Mouse (Mus musculus) embryonic facial prominence, embryonic 11.5 days (tissue): ENCODE data around the gene Abca5. TPM values are rescaled to one million over a fixed set of nuclear protein-coding genes. Genes with fewer than 3 reads are reported as not detected.
"Not testable (repeated sequence)": the region's sequence is repeated elsewhere in the genome, so short reads cannot be mapped to it uniquely, and the experiment has no call there.

Experiments
- ATAC-seq: fragments of 200-750 bp; cut with Nextera tagmentation; replicated peaks from 2 replicates; pipeline ENCODE4 v1.8.0; 2017; ENCODE audit warnings: low read depth; ENCODE audit not compliant: insufficient number of reproducible peaks, low FRiP score, low TSS enrichment
- DNase-seq: peaks from one replicate; pipeline ENCODE4 v3.0.0-alpha.2; 2015; ENCODE audit warnings: low spot score
- H3K27ac ChIP-seq: fragments of 300-500 bp; sonication (generic); replicated peaks from 2 replicates; pipeline ENCODE4 v1.5.1; 2014; ENCODE audit warnings: mild to moderate bottlenecking, low read depth, low read length, control low read depth
- H3K27me3 ChIP-seq: fragments of 300-500 bp; sonication (generic); 2 replicates; pipeline ENCODE4 v1.6.1; 2014; ENCODE audit warnings: mild to moderate bottlenecking, low read length, moderate library complexity, mixed read lengths; ENCODE audit not compliant: control insufficient read depth, insufficient read depth
- H3K36me3 ChIP-seq: fragments of 300-500 bp; sonication (generic); replicated peaks from 2 replicates; pipeline ENCODE4 v1.6.1; 2014; ENCODE audit warnings: low read depth, mild to moderate bottlenecking, low read length, moderate library complexity, mixed read lengths; ENCODE audit not compliant: control insufficient read depth, insufficient read depth
- H3K4me1 ChIP-seq: fragments of 300-500 bp; sonication (generic); 2 replicates; pipeline ENCODE4 v1.6.1; 2014; ENCODE audit warnings: low read length, mixed read lengths; ENCODE audit not compliant: control insufficient read depth, insufficient read depth
- H3K4me2 ChIP-seq: fragments of 300-500 bp; sonication (generic); 2 replicates; pipeline ENCODE4 v1.6.1; 2014; ENCODE audit warnings: low read depth, mild to moderate bottlenecking, control low read depth, low read length, moderate library complexity
- H3K4me3 ChIP-seq: fragments of 300-500 bp; sonication (generic); 2 replicates; pipeline ENCODE4 v1.5.1; 2014; ENCODE audit warnings: low read depth, low read length, control low read depth
- H3K9ac ChIP-seq: fragments of 300-500 bp; sonication (generic); replicated peaks from 2 replicates; pipeline ENCODE4 v1.6.1; 2014; ENCODE audit warnings: mild to moderate bottlenecking, control low read depth, low read length
- H3K9me3 ChIP-seq: fragments of 300-500 bp; sonication (generic); replicated peaks from 2 replicates; pipeline ENCODE4 v1.6.1; 2016; ENCODE audit warnings: mild to moderate bottlenecking, low read length, inconsistent platforms, mixed read lengths; ENCODE audit not compliant: control insufficient read depth
- WGBS: fragments of 180-500 bp; shearing (Covaris S2); extraction: QIAGEN DNeasy Blood & Tissue Kit; methylation state at CpG from one replicate; pipeline ENCODE4 v1.1.7; 2014; 5-methylcytosine and 5-hydroxymethylcytosine counted together
- polyA plus RNA-seq: library from polyadenylated mRNA; unstranded; fragments of >200 nt; fragmentation: Nextera tagmentation; extraction: Ambion mirVana; gene quantifications from 2 replicates; pipeline ENCODE4 v1.2.1, GENCODE M21; 2014

The Abca5 gene
- polyA plus RNA-seq, 1 experiment from 2014 or later: 4.8 TPM

DNA sequence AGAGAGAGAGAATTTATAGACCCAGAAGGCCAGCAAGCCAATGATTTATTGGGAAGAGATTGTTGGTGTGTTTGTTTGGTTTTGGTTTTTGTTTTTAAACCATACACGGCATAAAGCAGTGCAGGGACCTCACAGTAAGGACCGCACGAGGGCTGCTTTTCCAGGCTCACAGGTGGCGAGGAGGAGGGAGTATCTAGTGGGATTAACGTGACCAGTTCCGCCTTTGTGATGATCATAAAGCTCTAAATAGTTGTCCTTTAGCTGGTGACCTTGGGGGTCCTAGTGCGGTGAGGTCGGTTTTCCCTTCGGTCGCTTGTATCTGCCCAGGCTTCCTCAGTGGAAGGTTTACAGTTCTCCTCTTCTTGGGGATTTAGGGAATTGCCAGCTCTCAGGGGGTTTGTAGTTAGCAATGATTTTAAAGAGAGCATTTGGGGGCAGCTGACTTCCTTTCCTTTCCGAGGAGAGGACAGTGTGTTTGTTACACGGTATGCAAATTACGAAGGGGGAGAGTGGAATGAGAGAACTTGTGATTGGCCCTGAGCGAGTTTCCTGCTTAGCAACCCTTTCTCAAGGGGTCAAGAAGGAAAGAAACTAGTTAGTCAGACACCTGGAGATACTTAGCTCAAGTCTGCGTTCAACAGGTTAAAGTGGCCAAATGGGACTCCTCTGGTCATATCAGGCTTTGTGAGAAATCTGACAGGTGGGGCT lies 31.9 kb upstream of the Abca5 start:
- DNase-seq (peak; percentile 30), ATAC-seq (no peak)
- no peak overlapping the region for H3K4me3 ChIP-seq
- H3K9me3 ChIP-seq: no peaks in the 10 kb centered on the region
- WGBS: 15% methylated on average over 15 of the region's 15 CpGs
- no peak overlapping the region for H3K4me2 ChIP-seq
- H3K27ac ChIP-seq: no peak overlapping the region
- H3K36me3 ChIP-seq: no peaks in the 10 kb centered on the region
- no peak overlapping the region; the same call in 1 of the 2 replicates for H3K9ac ChIP-seq
- no peaks in the 10 kb centered on the region for H3K27me3 ChIP-seq
- H3K4me1 ChIP-seq: no peaks in the 10 kb centered on the region

DNA sequence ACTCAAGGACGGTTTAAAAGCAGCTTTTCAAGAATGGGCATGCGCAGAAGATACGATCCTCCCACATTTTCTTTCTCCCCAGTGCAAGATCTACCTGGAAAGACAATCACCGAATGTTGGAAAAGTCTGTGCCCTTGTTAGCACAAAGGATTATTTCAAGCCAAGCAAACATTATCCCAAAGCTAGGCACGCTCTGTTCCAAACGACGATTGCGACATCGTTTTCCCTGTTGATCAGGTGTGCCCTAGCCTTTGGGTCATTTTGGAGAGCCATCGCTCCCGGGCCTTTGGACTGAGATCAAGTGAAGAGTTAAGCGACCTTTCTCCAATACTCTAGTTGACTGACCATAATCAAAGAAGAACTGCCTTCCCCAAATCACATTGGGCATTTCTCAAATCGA lies 30.1 kb upstream of the Abca5 start:
- H3K27me3 ChIP-seq: no peaks in the 10 kb centered on the region
- no peaks in the 10 kb centered on the region for H3K4me1 ChIP-seq
- H3K27ac ChIP-seq: no peak overlapping the region
- no peak overlapping the region for H3K4me3 ChIP-seq
- no peak overlapping the region for H3K4me2 ChIP-seq
- no peaks in the 10 kb centered on the region for H3K36me3 ChIP-seq
- ATAC-seq (no peak), DNase-seq (no peak)
- no peak overlapping the region for H3K9ac ChIP-seq
- 94% methylated on average over 13 of the region's 13 CpGs for WGBS
- H3K9me3 ChIP-seq: no peaks in the 10 kb centered on the region

GRCm38 (mm10) chr11:110366902-110367301 lies 29.4 kb upstream of the Abca5 start:
- Histone ChIP-seq H3K9me3 (no peaks in the 10 kb centered on the region), H3K27ac (no peak overlapping the region), H3K9ac (no peak overlapping the region), H3K4me3 (no peak overlapping the region), H3K4me1 (no peaks in the 10 kb centered on the region), H3K36me3 (no peaks in the 10 kb centered on the region), H3K4me2 (no peak overlapping the region), H3K27me3 (no peaks in the 10 kb centered on the region)
- DNase-seq (peak; percentile 13), ATAC-seq (no peak)
- WGBS: 70% methylated on average over 3 of the region's 3 CpGs

DNA sequence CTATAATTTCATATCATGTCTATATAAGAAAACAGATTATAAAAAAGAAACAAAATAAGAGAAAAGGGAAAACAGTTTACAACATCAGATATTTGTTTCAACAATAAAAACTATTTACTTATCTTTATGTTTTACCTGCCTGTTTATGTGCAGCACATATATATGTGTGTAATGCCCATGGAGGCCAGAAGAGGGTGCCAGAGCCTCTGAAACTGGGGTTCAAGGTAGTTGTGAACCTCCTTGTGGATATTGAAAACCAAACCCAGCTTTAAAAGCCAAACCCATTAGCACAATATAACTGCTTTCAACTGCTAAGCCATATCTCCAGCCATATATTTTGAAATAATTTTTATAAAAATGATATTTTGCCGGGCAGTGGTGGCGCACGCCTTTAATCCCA lies 27.5 kb upstream of the Abca5 start:
- 71% methylated on average over 3 of the region's 3 CpGs for WGBS
- DNase-seq: peak; percentile 72
- H3K9me3 ChIP-seq: no peaks in the 10 kb centered on the region
- no peak overlapping the region for H3K27ac ChIP-seq
- no peaks in the 10 kb centered on the region for H3K36me3 ChIP-seq
- no peak overlapping the region for H3K4me2 ChIP-seq
- no peak for ATAC-seq
- no peak overlapping the region for H3K9ac ChIP-seq
- H3K4me3 ChIP-seq: no peak overlapping the region
- no peaks in the 10 kb centered on the region for H3K27me3 ChIP-seq
- H3K4me1 ChIP-seq: no peaks in the 10 kb centered on the region

GRCm38 (mm10) chr11:110357756-110358551 lies 20.4 kb upstream of the Abca5 start:
- H3K4me3 ChIP-seq: no peak overlapping the region
- H3K4me2 ChIP-seq: no peak overlapping the region
- H3K27me3 ChIP-seq: no peaks in the 10 kb centered on the region
- H3K9ac ChIP-seq: no peak overlapping the region
- no peak for ATAC-seq
- no peaks in the 10 kb centered on the region for H3K36me3 ChIP-seq
- H3K27ac ChIP-seq: no peak overlapping the region
- peak; percentile 60 for DNase-seq
- no peaks in the 10 kb centered on the region for H3K9me3 ChIP-seq
- no peaks in the 10 kb centered on the region for H3K4me1 ChIP-seq
- WGBS: 71% methylated on average over 16 of the region's 16 CpGs

DNA sequence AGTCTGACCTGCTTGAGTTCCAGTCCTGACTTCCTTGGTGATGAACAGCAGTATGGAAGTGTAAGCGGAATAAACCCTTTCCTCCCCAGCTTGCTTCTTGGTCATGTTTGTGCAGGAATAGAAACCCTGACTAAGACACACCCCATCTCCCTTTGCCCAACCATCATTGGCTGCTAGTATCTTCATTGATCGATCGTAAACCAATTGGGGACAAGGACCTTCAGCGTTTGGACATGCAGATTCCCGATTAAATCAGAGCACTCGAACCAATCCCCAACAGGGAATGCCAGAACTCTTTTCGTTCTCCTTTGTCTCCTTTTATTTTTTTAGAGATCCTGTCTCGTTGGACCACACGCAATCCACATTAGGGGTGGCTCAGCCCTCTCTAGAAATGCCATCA lies 17.6 kb upstream of the Abca5 start:
- H3K4me2 ChIP-seq, ATAC-seq, H3K4me1 ChIP-seq, H3K27me3 ChIP-seq, H3K27ac ChIP-seq, DNase-seq, H3K4me3 ChIP-seq, H3K9me3 ChIP-seq, H3K9ac ChIP-seq, H3K36me3 ChIP-seq: not testable (repeated sequence)
- 86% methylated on average over 9 of the region's 9 CpGs for WGBS

DNA sequence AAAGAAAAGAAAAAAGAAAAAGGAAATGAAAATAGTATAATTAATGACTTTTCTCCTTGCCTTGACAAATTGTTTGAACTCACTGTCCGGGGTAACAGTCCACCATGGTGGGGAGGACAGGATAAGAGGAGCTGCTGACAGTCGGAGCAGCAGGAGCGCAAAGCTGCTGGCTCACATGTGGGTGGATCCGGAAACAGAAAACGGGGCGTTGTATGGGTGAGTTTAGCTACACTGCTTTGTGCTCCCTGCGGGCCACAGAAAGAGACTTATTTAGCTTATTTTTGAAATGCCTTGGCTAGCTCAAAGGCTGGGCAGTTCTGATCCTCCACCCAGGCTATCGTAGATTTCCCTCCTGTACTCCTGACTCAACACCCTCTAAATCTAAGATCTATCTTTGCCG lies 16.7 kb upstream of the Abca5 start:
- WGBS: 88% methylated on average over 9 of the region's 9 CpGs
- H3K36me3 ChIP-seq: no peaks in the 10 kb centered on the region
- no peaks in the 10 kb centered on the region for H3K27me3 ChIP-seq
- no peaks in the 10 kb centered on the region for H3K9me3 ChIP-seq
- no peak overlapping the region for H3K4me3 ChIP-seq
- no peak overlapping the region for H3K9ac ChIP-seq
- ATAC-seq (no peak), DNase-seq (no peak)
- no peaks in the 10 kb centered on the region for H3K4me1 ChIP-seq
- H3K4me2 ChIP-seq: no peak overlapping the region
- H3K27ac ChIP-seq: no peak overlapping the region

GRCm38 (mm10) chr11:110348170-110348569 lies 10.7 kb upstream of the Abca5 start:
- DNase-seq: no peak
- Histone ChIP-seq H3K4me3 (no peak overlapping the region), H3K27me3 (no peaks in the 10 kb centered on the region), H3K9me3 (no peaks in the 10 kb centered on the region), H3K9ac (no peak overlapping the region), H3K27ac (no peak overlapping the region), H3K4me1 (no peaks in the 10 kb centered on the region), H3K36me3 (no peaks in the 10 kb centered on the region), H3K4me2 (no peak overlapping the region)
- 77% methylated on average over 2 of the region's 2 CpGs for WGBS
- no peak for ATAC-seq
